Mouse (Mus musculus) testis, postnatal 14 days (tissue): Measurements from ENCODE around the gene Zer1.
A peak's percentile ranks its signal among the peaks of the same experiment; 100 is the strongest.

Experiments
- DNase-seq: peaks from one replicate; pipeline ENCODE4 v3.0.0; 2021; ENCODE audit warnings: low spot score

Zer1 gene

GRCm38 (mm10) chr2:30123729-30124471 is 485 bp downstream of the Zer1 start:
- no peak for DNase-seq

- DNase-seq: no peak
These were observed 1.6 kb downstream of the Zer1 start for GRCm38 (mm10) chr2:30122766-30123165.

- no peak for DNase-seq
These were observed 4.1 kb downstream of the Zer1 start for GRCm38 (mm10) chr2:30120269-30120668.

DNA sequence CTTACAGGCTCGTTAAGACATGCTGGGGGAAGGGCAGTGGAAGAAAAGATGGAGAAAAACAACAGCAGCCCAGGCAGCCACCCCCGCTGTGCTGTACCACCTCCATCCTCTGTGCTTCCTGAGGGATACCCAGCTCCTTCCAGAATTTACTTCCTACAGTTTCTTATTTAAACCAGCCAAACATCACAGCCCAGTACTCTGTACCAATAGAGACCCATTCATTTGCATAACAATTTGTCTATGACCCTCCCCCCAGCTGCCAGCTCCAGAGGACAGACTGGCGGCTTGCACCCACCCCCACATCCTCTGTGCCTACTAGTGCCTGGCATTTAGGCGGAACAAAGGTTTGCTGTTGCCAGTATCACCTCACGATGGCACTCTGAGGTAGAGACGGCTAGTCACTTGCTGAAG is 4.7 kb downstream of the Zer1 start:
- DNase-seq: no peak

DNA sequence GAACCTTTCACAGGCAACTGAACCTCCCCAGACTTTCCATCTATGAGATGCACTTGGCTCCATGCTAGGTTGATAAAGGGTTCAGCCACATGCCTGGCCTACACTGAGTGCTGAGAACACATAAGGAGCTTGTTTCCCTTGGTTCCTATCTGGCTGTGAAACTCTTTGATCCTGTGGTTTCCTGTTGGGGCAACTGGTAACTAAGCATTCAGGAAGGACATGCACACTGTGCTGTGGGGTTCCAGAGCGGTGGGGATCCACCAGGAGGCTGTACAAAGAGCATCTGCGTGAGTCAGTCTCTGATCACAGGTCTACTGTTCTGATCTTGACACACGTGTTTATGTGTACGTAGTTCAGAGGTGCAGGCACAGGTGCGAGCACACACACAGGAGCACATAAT is 11.8 kb downstream of the Zer1 start:
- DNase-seq: no peak

- no peak for DNase-seq
These were observed 12.9 kb downstream of the Zer1 start for GRCm38 (mm10) chr2:30111500-30111899.

DNA sequence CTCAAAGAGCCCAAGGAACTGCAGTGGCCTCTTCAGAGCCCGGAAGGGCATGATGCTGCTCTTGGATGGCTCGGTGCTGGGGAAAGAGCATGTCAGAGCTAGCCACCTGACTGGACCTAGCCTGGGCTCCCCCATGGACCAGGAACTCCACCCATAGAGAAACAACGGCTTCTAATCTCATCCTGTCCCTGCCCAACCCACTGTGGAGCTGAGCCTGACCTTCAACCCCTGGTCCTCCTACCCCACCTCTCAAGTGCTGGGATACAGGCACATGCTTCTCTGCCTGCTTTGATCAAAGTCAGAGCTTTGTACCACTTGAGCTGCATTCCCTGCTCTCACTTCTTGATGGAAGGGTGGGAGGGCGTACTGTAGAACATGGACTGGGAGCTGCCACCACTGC is 16.1 kb downstream of the Zer1 start:
- no peak for DNase-seq

- no peak for DNase-seq
These were observed 16.7 kb downstream of the Zer1 start for GRCm38 (mm10) chr2:30107646-30108045.

- no peak for DNase-seq
These were observed 18.0 kb downstream of the Zer1 start for GRCm38 (mm10) chr2:30106364-30106763.

- no peak for DNase-seq
These were observed 24.2 kb downstream of the Zer1 start for GRCm38 (mm10) chr2:30100214-30100613.

DNA sequence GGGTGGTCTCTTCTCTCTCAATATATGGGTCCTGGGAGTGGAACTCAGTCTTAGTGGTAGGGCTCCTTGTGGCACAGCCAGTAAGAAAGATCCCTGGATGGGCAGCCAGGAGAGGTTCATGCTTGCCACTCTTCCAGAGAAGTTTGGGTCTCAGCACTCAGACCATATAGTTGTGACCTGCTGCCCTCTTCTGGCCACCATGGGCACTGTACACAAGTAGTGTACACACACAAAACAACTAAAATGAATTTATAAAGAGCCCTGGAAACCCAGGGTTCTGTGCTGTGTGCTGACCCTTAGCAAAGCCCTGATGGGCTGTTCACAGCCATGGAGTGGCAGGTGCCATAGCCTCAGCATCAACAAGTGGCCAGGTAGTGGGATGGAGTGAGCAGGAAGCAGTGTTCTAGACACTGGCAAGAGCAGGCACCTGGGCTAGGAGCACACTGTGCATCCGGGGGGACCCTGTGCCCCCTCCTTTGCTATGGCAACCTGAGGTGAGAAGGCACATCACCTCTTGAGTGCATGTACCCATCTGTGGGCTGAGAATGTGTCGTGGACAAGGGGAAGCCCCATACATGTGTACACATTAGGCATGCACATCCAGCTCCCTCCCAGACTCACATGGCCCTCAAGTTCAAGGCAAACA is 28.4 kb downstream of the Zer1 start:
- no peak for DNase-seq

DNA sequence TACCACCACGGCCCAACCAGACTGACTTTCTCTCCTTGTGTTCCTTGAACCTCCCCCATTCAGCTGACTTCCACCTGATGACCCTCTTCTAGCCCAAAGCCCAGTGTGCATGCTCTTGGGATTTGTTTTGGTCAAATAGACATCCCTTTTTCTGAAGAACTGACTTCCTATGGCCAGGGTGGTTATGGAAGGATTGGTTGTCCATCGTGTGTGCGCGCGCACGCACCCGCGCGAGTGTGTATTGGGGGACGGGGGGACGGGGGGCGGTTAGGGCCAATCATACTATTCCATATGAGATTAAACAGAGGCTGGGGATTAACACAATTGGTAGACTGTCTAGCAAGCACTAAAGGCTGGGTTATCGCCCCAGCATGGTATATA is 30.2 kb downstream of the Zer1 start:
- no peak for DNase-seq

- peak; percentile 96 for DNase-seq
These were observed 30.7 kb downstream of the Zer1 start, which contains the start of gene Zdhhc12 for GRCm38 (mm10) chr2:30093471-30094207. Zdhhc12 (minus strand) TSS chr2:30093648.

GRCm38 (mm10) chr2:30092280-30092918 is 32.0 kb downstream of the Zer1 start:
- no peak for DNase-seq

DNA sequence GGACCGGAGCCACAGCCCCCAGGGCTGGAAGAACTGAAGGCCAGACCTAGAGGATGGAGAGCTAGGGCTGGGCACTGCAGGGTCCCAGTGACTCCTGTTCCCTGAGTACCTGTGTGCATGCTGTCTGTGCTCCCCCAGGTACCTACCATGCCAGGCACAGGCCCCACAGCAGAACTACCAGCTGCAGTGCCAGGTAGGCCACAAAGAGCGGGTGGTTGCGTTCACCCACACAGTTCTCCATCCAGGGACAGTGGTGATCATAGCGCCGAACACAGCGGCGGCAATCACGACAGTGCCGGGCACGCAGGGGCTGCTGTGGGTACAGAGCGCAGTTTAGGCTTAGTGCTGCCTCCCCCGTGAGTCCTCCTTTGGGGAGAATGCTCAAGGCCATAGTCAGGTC is 32.9 kb downstream of the Zer1 start:
- DNase-seq: no peak

DNA sequence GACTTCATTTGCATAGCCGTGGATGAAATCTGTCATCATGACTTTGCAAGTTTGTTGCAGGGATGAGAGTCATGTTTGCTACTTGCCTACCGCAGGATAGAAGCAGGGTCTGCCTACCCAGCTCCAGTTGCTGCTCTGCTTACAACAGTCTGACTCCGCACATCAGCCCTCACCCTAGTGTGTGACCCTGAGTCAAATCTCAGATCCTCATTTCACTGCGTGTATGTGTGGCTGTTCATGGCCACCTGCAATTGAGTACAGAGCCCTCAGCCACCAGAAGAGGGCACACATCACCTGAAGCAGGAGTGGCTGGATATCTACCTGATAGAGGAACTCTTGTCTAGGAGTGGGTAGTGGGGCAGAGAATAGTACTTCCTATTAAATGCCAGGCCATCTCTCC is 37.1 kb downstream of the Zer1 start:
- DNase-seq: no peak

DNA sequence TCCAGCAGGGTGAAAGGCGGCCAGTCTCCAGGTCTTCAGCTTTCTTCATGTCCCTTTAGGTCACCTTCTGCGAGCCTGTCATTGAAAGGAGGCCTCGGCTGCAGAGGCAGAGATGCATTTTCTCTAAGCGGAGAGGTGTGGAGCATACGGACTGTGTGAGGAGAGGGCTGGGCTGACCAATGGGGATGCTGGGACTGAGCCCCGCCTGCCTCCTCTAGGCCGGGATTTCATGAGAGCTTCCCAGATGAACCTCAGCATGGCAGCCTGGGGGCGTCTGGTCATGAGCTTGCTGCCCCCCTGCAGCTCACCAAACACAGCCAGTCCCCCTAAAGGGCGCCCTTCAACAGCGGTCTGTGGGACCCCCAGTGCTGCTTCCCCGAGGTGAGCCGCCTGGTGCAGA is 39.8 kb downstream of the Zer1 start:
- no peak for DNase-seq

DNA sequence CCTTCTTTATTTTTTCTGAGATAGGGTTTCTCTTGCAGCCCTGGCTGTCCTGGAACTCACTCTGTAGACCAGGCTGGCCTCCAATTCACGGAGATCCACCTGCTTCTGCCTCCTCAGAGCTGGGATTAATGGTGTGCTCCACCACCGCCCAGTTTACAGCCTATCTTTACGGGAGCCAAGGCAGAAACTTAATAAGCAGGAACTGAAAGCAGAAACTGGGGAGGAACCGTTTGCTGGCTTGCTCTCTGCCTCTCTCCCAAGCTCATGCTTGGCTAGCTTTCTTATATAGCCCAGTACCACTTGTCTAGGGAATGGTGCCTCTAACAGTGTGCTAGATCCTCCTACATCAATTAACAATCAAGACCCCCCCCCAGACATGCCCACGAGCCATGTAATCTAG is 40.3 kb downstream of the Zer1 start:
- no peak for DNase-seq

DNA sequence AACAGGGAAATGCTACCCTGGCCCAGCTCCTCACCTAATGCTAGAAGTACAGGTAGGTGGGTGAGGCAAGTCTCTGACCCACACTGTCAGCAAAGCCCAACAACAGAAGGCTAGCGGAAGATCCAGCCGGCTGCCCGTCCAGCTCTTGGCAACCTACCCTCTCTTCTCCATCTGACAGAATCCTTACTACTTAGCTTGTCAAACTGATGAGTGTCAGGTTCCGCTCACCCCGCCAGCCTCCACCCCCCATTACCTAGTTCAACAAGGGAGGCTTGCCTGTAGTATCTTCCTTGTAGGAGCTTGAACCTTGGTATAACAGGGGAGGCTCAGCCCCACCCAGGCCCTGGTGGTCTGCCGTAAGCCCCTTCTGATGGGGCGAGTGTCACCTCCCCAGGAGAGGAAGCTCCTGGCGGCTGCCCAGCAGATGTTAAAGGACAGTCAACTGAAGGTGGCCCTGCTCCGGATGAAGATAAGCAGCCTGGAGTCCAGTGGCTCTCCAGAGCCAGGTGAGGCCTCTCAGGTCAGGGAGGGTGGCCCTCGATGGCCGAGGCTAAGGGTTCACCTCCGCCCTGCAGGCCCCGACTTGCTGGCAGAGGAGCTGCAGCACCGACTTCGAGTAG is 44.1 kb downstream of the Zer1 start:
- no peak for DNase-seq

DNA sequence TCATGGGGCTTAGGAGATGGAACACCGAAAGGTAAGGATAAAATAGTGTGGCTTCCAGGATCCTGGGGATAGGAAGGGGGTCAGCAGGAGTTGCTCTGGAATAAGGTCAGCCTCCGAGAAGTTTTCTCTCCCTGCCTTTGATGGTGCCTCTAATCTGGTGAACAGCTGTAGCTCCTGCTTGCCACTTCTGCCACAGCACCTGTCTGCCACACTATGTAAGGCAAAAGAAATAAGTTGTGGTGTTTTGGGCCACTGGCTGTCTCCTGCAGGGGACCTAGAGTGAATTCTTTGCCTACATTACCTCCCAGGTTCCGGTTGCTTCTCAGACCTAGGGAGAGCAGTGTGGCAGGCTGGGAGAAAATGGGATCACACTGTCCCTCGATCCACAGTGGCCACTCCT is 45.6 kb downstream of the Zer1 start:
- no peak for DNase-seq

GRCm38 (mm10) chr2:30078349-30078712 is 46.1 kb downstream of the Zer1 start:
- no peak for DNase-seq
